In genomic region chr9:62817828-62818614, GRCm38 (mm10) we compare ENCODE assay signal across 11 mouse cellular contexts. TPM values are rescaled to one million over a fixed set of nuclear protein-coding genes. Genes with fewer than 3 reads are reported as not detected.
DNase-seq lines count a peak whose midpoint lies in the region; ATAC-seq lines count a peak whose summit lies in the region.
"Had no signal": no experiment of that assay in that cellular context is flagged by ENCODE, and none has a peak within 500 bp of the region (broad histone marks: within the 10 kb centered on the region; RNA-seq: fewer than 3 reads in every experiment).

No protein-coding gene starts in this region.

- no peaks in the 10 kb centered on the region for H3K9me3 ChIP-seq in liver, embryonic 13.5 days (replicated peaks)
- H3K9me3 ChIP-seq in heart, embryonic 16.5 days (replicated peaks; ENCODE audit: control insufficient read depth, low read length), result no peaks in the 10 kb centered on the region
- H3K9me3 ChIP-seq in stomach, embryonic 14.5 days (ENCODE audit: control insufficient read depth, low read depth, low read length), result no peaks in the 10 kb centered on the region

- no peak overlapping the region for H3K4me3 ChIP-seq in liver, embryonic 13.5 days (replicated peaks)
- no peak overlapping the region for H3K4me3 ChIP-seq in heart, embryonic 16.5 days (ENCODE audit: low read length)
- no peak overlapping the region for H3K4me3 ChIP-seq in stomach, embryonic 14.5 days (ENCODE audit: low read depth, low read length)
- H3K4me3 ChIP-seq: limb, embryonic 12.5 days had no signal

- no peak for ATAC-seq in liver, embryonic 13.5 days (ENCODE audit: low read depth)
- ATAC-seq in heart, embryonic 16.5 days (replicated peaks; ENCODE audit: extremely low read depth, insufficient read depth, low FRiP score), result peak; percentile 11; the same call in 1 of the 2 replicates
- ATAC-seq in stomach, embryonic 14.5 days (ENCODE audit: insufficient number of reproducible peaks, insufficient read depth, low FRiP score, low read depth), result no peak; the same call in 1 of the 2 replicates
- no peak for ATAC-seq in monocyte, adult 5-6 weeks (replicated peaks; ENCODE audit: insufficient number of reproducible peaks, low FRiP score, low TSS enrichment, poor library complexity, severe bottlenecking)

- no peaks in the 10 kb centered on the region for H3K27me3 ChIP-seq in liver, embryonic 13.5 days
- H3K27me3 ChIP-seq in heart, embryonic 16.5 days (ENCODE audit: control insufficient read depth, insufficient read depth, low read length), result no peaks in the 10 kb centered on the region
- H3K27me3 ChIP-seq in stomach, embryonic 14.5 days (ENCODE audit: control insufficient read depth, insufficient read depth, low read length), result no peaks in the 10 kb centered on the region
- H3K27me3 ChIP-seq: limb, embryonic 12.5 days had no signal

- WGBS in liver, embryonic 13.5 days (ENCODE audit: insufficient replicate concordance), result 62% methylated on average over 4 of the region's 4 CpGs
- 67% methylated on average over 4 of the region's 4 CpGs for WGBS in heart, embryonic 16.5 days
- 71% methylated on average over 4 of the region's 4 CpGs for WGBS in stomach, embryonic 14.5 days

- H3K36me3 ChIP-seq in liver, embryonic 13.5 days, result no peaks in the 10 kb centered on the region
- no peaks in the 10 kb centered on the region for H3K36me3 ChIP-seq in heart, embryonic 16.5 days (ENCODE audit: control insufficient read depth, insufficient read depth)
- H3K36me3 ChIP-seq in stomach, embryonic 14.5 days (ENCODE audit: control insufficient read depth, insufficient read depth, low read length), result no peaks in the 10 kb centered on the region
- H3K36me3 ChIP-seq: limb, embryonic 12.5 days had no signal

- peaks cover 14% of the 10 kb centered on the region for H3K4me1 ChIP-seq in liver, embryonic 13.5 days (replicated peaks)
- H3K4me1 ChIP-seq in heart, embryonic 16.5 days (ENCODE audit: control insufficient read depth, insufficient read depth, low read length), result peaks cover 23% of the 10 kb centered on the region
- no peaks in the 10 kb centered on the region for H3K4me1 ChIP-seq in stomach, embryonic 14.5 days (ENCODE audit: control insufficient read depth, insufficient read depth, low read length)
- H3K4me1 ChIP-seq: limb, embryonic 12.5 days had no signal

- H3K4me2 ChIP-seq in liver, embryonic 13.5 days, result no peak overlapping the region
- no peak overlapping the region for H3K4me2 ChIP-seq in heart, embryonic 16.5 days (ENCODE audit: low read depth, low read length)
- no peak overlapping the region for H3K4me2 ChIP-seq in stomach, embryonic 14.5 days (replicated peaks; ENCODE audit: low read depth, low read length)
- H3K4me2 ChIP-seq: limb, embryonic 12.5 days had no signal

- peak; percentile 25 to 50 for DNase-seq in cerebellum, postnatal 25 days
- no peak for DNase-seq in cerebellum, adult 11 months
- no peak for DNase-seq in liver, embryonic 13.5 days
- no peak for DNase-seq in liver
- no peak for DNase-seq in layer of hippocampus, postnatal 36 days
- DNase-seq: cerebellum, adult 9-10 months; gastrocnemius, postnatal 14 days had no signal

- H3K27ac ChIP-seq in liver, embryonic 13.5 days, result no peak overlapping the region
- H3K27ac ChIP-seq in heart, embryonic 16.5 days (ENCODE audit: low read length), result peak overlapping the region; percentile 76
- H3K27ac ChIP-seq in stomach, embryonic 14.5 days (ENCODE audit: low read length), result peak overlapping the region; percentile 52; the same call in 1 of the 2 replicates
- H3K27ac ChIP-seq: limb, embryonic 12.5 days had no signal

- 0 out of 2 replicates have a peak overlapping the region, but pooled peaks have one; percentile 17 for H3K9ac ChIP-seq in liver, embryonic 13.5 days
- H3K9ac ChIP-seq in heart, embryonic 16.5 days (ENCODE audit: low read length), result peak overlapping the region; percentile 34; the same call in 1 of the 2 replicates
- H3K9ac ChIP-seq in stomach, embryonic 14.5 days (replicated peaks; ENCODE audit: low read depth, low read length), result no peak overlapping the region
- H3K9ac ChIP-seq: limb, embryonic 12.5 days had no signal

RNA-seq across cellular contexts. Expression of gene Fem1b, which starts 6.3 kb away (rescaled TPM):
- 9.4 and 12.4 TPM in 2 replicates for polyA plus RNA-seq in liver, embryonic 13.5 days (2015; fragmentation: Nextera tagmentation; extraction: Ambion mirVana)
- 12.1 and 13.4 TPM in 2 replicates for polyA plus RNA-seq in heart, embryonic 16.5 days (2015; fragmentation: Nextera tagmentation; extraction: Ambion mirVana)
- polyA plus RNA-seq in stomach, embryonic 14.5 days (2014; fragmentation: Nextera tagmentation; extraction: Ambion mirVana), result 30.6 TPM in 2 replicates
- total RNA-seq in layer of hippocampus, postnatal 36 days (2021), result 100 to 1,000 TPM in 1 of 2 experiments, 10 to 100 TPM in 1; 98.4 to 102 TPM
- 17.9 to 19.1 TPM (median 18.0 TPM) in 3 replicates for total RNA-seq in monocyte, adult 5-6 weeks (2017)

RNA-seq across cellular contexts. Expression of gene Cln6, which starts 20.6 kb away (rescaled TPM):
- 14.9 and 15.4 TPM in 2 replicates for polyA plus RNA-seq in liver, embryonic 13.5 days (2015; fragmentation: Nextera tagmentation; extraction: Ambion mirVana)
- polyA plus RNA-seq in heart, embryonic 16.5 days (2015; fragmentation: Nextera tagmentation; extraction: Ambion mirVana), result 15.9 and 16.3 TPM in 2 replicates
- 22.2 and 26.4 TPM in 2 replicates for polyA plus RNA-seq in stomach, embryonic 14.5 days (2014; fragmentation: Nextera tagmentation; extraction: Ambion mirVana)
- 10 to 100 TPM in 1 of 2 experiments, 1 to 10 TPM in 1; 9.2 to 10.3 TPM for total RNA-seq in layer of hippocampus, postnatal 36 days (2021)
- total RNA-seq in monocyte, adult 5-6 weeks (2017), result 4.7 to 8.7 TPM (median 6.7 TPM) in 3 replicates

RNA-seq across cellular contexts. Expression of gene Calml4, which starts 39.9 kb away (rescaled TPM):
- 1.8 TPM in 2 replicates for polyA plus RNA-seq in liver, embryonic 13.5 days (2015; fragmentation: Nextera tagmentation; extraction: Ambion mirVana)
- 3.4 and 4.2 TPM in 2 replicates for polyA plus RNA-seq in heart, embryonic 16.5 days (2015; fragmentation: Nextera tagmentation; extraction: Ambion mirVana)
- 21.9 and 25.1 TPM in 2 replicates for polyA plus RNA-seq in stomach, embryonic 14.5 days (2014; fragmentation: Nextera tagmentation; extraction: Ambion mirVana)
- total RNA-seq in layer of hippocampus, postnatal 36 days (2021), result 1 to 10 TPM; 1.1 to 2.5 TPM
- total RNA-seq in monocyte, adult 5-6 weeks (2017), result 0.48 TPM in 1 of 3 replicates, not detected in the others

Comparison
In these comparisons a context has a peak if more than half of its experiments do, and no peak if none do; other contexts are left out.
1. DNase-seq: peak in cerebellum, postnatal 25 days (2 of 2); none in cerebellum, adult 11 months (single experiment), liver, embryonic 13.5 days (single experiment), liver (single experiment) and layer of hippocampus, postnatal 36 days (0 of 2).